Mouse (Mus musculus) midbrain, embryonic 11.5 days (tissue): ENCODE results near the gene Sphk1. TPM values are rescaled to one million over a fixed set of nuclear protein-coding genes. Genes with fewer than 3 reads are reported as not detected.

Source experiments
- ATAC-seq: fragments of 200-750 bp; cut with Nextera tagmentation; 2 replicates; pipeline ENCODE4 v1.8.0; 2017; ENCODE audit warnings: moderate TSS enrichment, moderate library complexity; ENCODE audit not compliant: low FRiP score
- DNase-seq: peaks from one replicate; pipeline ENCODE4 v3.0.0; 2015; ENCODE audit warnings: low spot score; ENCODE audit errors: missing footprints
- H3K27ac ChIP-seq: fragments of 300-500 bp; sonication (generic); 2 replicates; pipeline ENCODE4 v1.5.1; 2014; ENCODE audit warnings: low read depth, low read length
- H3K27me3 ChIP-seq: fragments of 300-500 bp; sonication (generic); 2 replicates; pipeline ENCODE4 v1.6.1; 2014; ENCODE audit warnings: mild to moderate bottlenecking, low read length, moderate library complexity, mixed read lengths; ENCODE audit not compliant: control insufficient read depth, insufficient read depth
- H3K36me3 ChIP-seq: fragments of 300-500 bp; sonication (generic); 2 replicates; pipeline ENCODE4 v1.6.1; 2014; ENCODE audit warnings: mild to moderate bottlenecking, low read length, moderate library complexity, mixed read lengths; ENCODE audit not compliant: control insufficient read depth, insufficient read depth
- H3K4me1 ChIP-seq: fragments of 300-500 bp; sonication (generic); 2 replicates; pipeline ENCODE4 v1.6.1; 2014; ENCODE audit warnings: low read length; ENCODE audit not compliant: control insufficient read depth, insufficient read depth
- H3K4me2 ChIP-seq: fragments of 300-500 bp; sonication (generic); 2 replicates; pipeline ENCODE4 v1.6.1; 2014; ENCODE audit warnings: mild to moderate bottlenecking, moderate library complexity
- H3K4me3 ChIP-seq: fragments of 300-500 bp; sonication (generic); 2 replicates; pipeline ENCODE4 v1.5.1; 2014; ENCODE audit warnings: low read depth, low read length
- H3K9ac ChIP-seq: fragments of 300-500 bp; sonication (generic); 2 replicates; pipeline ENCODE4 v1.6.1; 2014; ENCODE audit warnings: low read length
- H3K9me3 ChIP-seq: fragments of 300-500 bp; sonication (generic); 2 replicates; pipeline ENCODE4 v1.6.1; 2016; ENCODE audit warnings: low read length; ENCODE audit not compliant: control insufficient read depth
- WGBS: fragments of 180-500 bp; shearing (Covaris S2); extraction: QIAGEN DNeasy Blood & Tissue Kit; methylation state at CpG from one replicate; pipeline ENCODE4 v1.1.7; 2014; 5-methylcytosine and 5-hydroxymethylcytosine counted together
- polyA plus RNA-seq: library from polyadenylated mRNA; unstranded; fragments of >200 nt; fragmentation: Nextera tagmentation; extraction: Ambion mirVana; gene quantifications from 2 replicates; pipeline ENCODE4 v1.2.1, GENCODE M21; 2014

The Sphk1 gene
- polyA plus RNA-seq, 1 experiment from 2014 or later = 7.1 TPM

GRCm38 (mm10) chr11:116504516-116504915 is 26.2 kb upstream of the Sphk1 start:
- Histone ChIP-seq H3K9me3 (no peaks in the 10 kb centered on the region), H3K27me3 (no peaks in the 10 kb centered on the region), H3K27ac (no peak overlapping the region), H3K4me1 (no peaks in the 10 kb centered on the region), H3K36me3 (no peaks in the 10 kb centered on the region), H3K9ac (no peak overlapping the region), H3K4me2 (no peak overlapping the region), H3K4me3 (no peak overlapping the region)
- 92% methylated on average over 17 of the region's 17 CpGs for WGBS
- no peak for ATAC-seq
- DNase-seq = peak; percentile 47

DNA sequence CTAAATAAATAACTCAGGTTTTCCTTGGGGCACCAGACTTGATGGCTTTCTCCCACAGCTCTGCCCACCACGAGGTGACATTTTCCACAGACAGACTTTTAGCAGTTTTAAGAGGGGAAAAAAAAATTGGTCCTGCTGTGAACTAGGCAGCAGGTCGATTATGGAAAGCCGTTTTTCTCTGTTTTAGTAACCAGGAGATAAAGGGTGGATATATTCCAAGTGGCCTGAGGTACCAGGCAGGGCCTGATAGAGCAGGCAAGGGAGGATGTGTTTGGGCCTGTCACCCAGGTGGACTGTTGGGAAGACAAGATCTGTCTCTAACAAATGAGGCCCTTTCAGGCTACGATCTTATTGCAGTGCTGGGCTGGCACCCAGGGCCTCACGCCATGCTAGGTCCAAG is 25.2 kb upstream of the Sphk1 start:
- H3K4me3 ChIP-seq = no peak overlapping the region
- no peaks in the 10 kb centered on the region for H3K9me3 ChIP-seq
- no peak overlapping the region for H3K27ac ChIP-seq
- no peak overlapping the region for H3K9ac ChIP-seq
- no peak overlapping the region for H3K4me2 ChIP-seq
- WGBS = 75% methylated on average over 5 of the region's 5 CpGs
- no peak for ATAC-seq
- no peaks in the 10 kb centered on the region for H3K27me3 ChIP-seq
- no peaks in the 10 kb centered on the region for H3K4me1 ChIP-seq
- H3K36me3 ChIP-seq = no peaks in the 10 kb centered on the region
- peak; percentile 47 for DNase-seq

- no peaks in the 10 kb centered on the region for H3K27me3 ChIP-seq
- no peaks in the 10 kb centered on the region for H3K9me3 ChIP-seq
- H3K9ac ChIP-seq = no peak overlapping the region
- ATAC-seq (no peak), DNase-seq (peak; percentile 77)
- H3K4me3 ChIP-seq = no peak overlapping the region
- no peak overlapping the region for H3K4me2 ChIP-seq
- no peaks in the 10 kb centered on the region for H3K36me3 ChIP-seq
- no peak overlapping the region for H3K27ac ChIP-seq
- no peaks in the 10 kb centered on the region for H3K4me1 ChIP-seq
- WGBS = 81% methylated on average over 17 of the region's 17 CpGs
These were observed 24.4 kb upstream of the Sphk1 start for GRCm38 (mm10) chr11:116506151-116506875.

DNA sequence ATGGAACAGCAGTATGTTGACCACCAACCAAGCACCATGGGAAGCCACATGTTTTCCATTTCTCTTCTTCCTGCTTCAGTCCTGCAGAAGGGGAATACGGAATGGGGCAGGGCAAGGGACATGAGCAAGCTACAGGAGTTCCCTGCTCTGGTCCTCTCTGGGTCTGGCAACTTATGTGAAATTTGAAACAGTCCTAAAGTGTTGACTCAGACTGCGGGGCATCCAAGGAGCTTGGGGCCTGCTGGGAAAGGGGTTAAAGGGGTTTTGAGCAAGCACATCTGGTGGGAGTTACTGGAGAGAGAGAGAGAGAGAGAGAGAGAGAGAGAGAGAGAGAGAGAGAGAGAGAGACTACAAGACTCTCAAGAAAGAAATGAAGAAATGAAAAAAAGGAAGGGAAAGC is 22.0 kb upstream of the Sphk1 start:
- peak; percentile 69 for DNase-seq
- no peak for ATAC-seq
- no peak overlapping the region for H3K4me2 ChIP-seq
- no peaks in the 10 kb centered on the region for H3K9me3 ChIP-seq
- no peaks in the 10 kb centered on the region for H3K4me1 ChIP-seq
- WGBS = 63% methylated on average over 2 of the region's 2 CpGs
- H3K36me3 ChIP-seq = no peaks in the 10 kb centered on the region
- H3K9ac ChIP-seq = no peak overlapping the region
- H3K4me3 ChIP-seq = no peak overlapping the region
- H3K27me3 ChIP-seq = no peaks in the 10 kb centered on the region
- H3K27ac ChIP-seq = no peak overlapping the region

DNA sequence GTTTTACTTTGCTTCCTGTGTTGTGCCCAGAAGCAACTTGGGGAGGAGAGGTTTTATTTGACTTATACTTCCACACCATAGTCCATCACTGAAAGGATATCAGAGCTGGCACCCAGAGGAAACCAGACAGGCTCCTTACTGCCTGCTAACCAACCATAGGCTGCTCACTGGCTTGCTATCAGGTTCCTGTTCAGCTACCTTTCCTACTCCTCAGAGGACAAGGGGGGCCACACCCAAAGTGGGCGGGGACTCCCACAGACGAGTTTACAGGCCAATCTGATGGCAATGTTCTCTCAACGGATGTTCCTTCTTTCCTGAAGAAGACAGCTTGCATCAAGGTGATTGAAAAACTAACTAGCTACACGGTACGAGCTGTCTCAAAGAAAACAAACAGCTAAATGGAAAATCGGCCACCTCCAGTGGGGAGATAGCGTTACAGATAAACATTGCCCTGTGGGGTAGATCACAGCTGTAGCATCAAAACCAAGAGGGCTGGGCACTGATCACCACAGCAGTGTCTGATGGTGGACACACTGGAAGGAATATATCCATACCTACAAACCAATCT is 19.3 kb upstream of the Sphk1 start:
- Histone ChIP-seq H3K9me3 (no peaks in the 10 kb centered on the region), H3K4me3 (no peak overlapping the region), H3K27me3 (peaks cover 4% of the 10 kb centered on the region), H3K4me1 (no peaks in the 10 kb centered on the region), H3K4me2 (no peak overlapping the region), H3K36me3 (no peaks in the 10 kb centered on the region), H3K9ac (no peak overlapping the region), H3K27ac (no peak overlapping the region)
- DNase-seq (no peak), ATAC-seq (no peak)
- WGBS = 70% methylated on average over 7 of the region's 7 CpGs

- Histone ChIP-seq H3K4me2 (no peak overlapping the region), H3K27me3 (peaks cover 4% of the 10 kb centered on the region)
These were observed 18.6 kb upstream of the Sphk1 start for GRCm38 (mm10) chr11:116512154-116512553.

DNA sequence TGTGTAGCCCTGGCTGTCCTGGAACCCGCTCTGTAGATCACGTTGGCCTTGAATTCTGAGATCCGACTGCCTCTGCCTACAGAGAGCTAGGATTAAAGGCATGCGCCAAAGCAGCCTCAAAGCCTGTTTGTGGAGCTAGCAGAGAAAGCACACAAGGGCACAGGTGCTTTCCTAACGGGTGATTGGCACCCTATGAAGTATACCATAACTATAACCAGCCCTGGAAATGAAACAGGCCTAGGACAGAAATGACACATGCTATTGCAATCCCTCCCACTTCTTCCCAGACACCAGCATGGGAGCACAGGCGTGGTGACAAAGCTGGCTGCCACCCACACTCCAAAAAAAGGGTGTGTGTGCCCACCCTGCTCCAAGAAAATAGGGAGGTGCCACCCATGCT is 17.7 kb upstream of the Sphk1 start:
- WGBS = 81% methylated on average over 6 of the region's 6 CpGs
- Histone ChIP-seq H3K27me3 (peaks cover 4% of the 10 kb centered on the region), H3K9ac (no peak overlapping the region), H3K36me3 (no peaks in the 10 kb centered on the region), H3K4me2 (no peak overlapping the region), H3K4me3 (no peak overlapping the region), H3K9me3 (no peaks in the 10 kb centered on the region), H3K4me1 (no peaks in the 10 kb centered on the region), H3K27ac (no peak overlapping the region)
- ATAC-seq = no peak
- DNase-seq = no peak

More at GRCm38 (mm10) chr11:116512154-116512553, 18.6 kb upstream of the Sphk1 start:
- 94% methylated on average over 7 of the region's 7 CpGs for WGBS
- no peak overlapping the region for H3K27ac ChIP-seq
- no peak overlapping the region for H3K9ac ChIP-seq
- no peak overlapping the region for H3K4me3 ChIP-seq
- DNase-seq (no peak), ATAC-seq (no peak)
- no peaks in the 10 kb centered on the region for H3K9me3 ChIP-seq
- no peaks in the 10 kb centered on the region for H3K36me3 ChIP-seq
- no peaks in the 10 kb centered on the region for H3K4me1 ChIP-seq

- Histone ChIP-seq H3K4me1 (no peaks in the 10 kb centered on the region), H3K36me3 (no peaks in the 10 kb centered on the region), H3K27me3 (peaks cover 4% of the 10 kb centered on the region), H3K27ac (no peak overlapping the region), H3K9me3 (no peaks in the 10 kb centered on the region), H3K4me3 (no peak overlapping the region), H3K9ac (no peak overlapping the region), H3K4me2 (no peak overlapping the region)
- WGBS = 86% methylated on average over 4 of the region's 4 CpGs
- DNase-seq = no peak
- ATAC-seq = no peak
These were observed 17.1 kb upstream of the Sphk1 start for GRCm38 (mm10) chr11:116513531-116514038.

GRCm38 (mm10) chr11:116515330-116516020 is 15.2 kb upstream of the Sphk1 start:
- no peak overlapping the region for H3K4me3 ChIP-seq
- ATAC-seq (no peak), DNase-seq (no peak)
- H3K4me2 ChIP-seq = peak overlapping the region; percentile 32
- H3K9me3 ChIP-seq = no peaks in the 10 kb centered on the region
- H3K27ac ChIP-seq = no peak overlapping the region
- H3K36me3 ChIP-seq = no peaks in the 10 kb centered on the region
- H3K9ac ChIP-seq = peak overlapping the region; percentile 24; the same call in 1 of the 2 replicates
- 16% methylated on average over 24 of the region's 24 CpGs for WGBS
- H3K4me1 ChIP-seq = no peaks in the 10 kb centered on the region
- peaks cover 4% of the 10 kb centered on the region for H3K27me3 ChIP-seq
